16 mouse cellular contexts compared by ENCODE assay signal in genomic region chr5:121902809-121903745, GRCm38 (mm10). TPM values are rescaled to one million over a fixed set of nuclear protein-coding genes. Genes with fewer than 3 reads are reported as not detected.
DNase-seq lines count a peak whose midpoint lies in the region; ATAC-seq lines count a peak whose summit lies in the region.
"Had no signal": no experiment of that assay in that cellular context is flagged by ENCODE, and none has a peak within 500 bp of the region (broad histone marks: within the 10 kb centered on the region; RNA-seq: fewer than 3 reads in every experiment).

No protein-coding gene starts in this region.

- no peak for ATAC-seq in neural tube, embryonic 13.5 days (ENCODE audit: low read depth)
- ATAC-seq in neural tube, embryonic 15.5 days (ENCODE audit: low FRiP score) = no peak
- no peak for ATAC-seq in granulocyte monocyte progenitor cell, adult 5-6 weeks (replicated peaks; ENCODE audit: poor library complexity, severe bottlenecking)
- ATAC-seq in intestine, embryonic 16.5 days = no peak
- ATAC-seq: inflammation-experienced regulatory T-cells, adult 6 months had no signal

- DNase-seq in hindbrain, embryonic 10.5 days (ENCODE audit: low spot score) = no peak
- DNase-seq in midbrain, embryonic 10.5 days (ENCODE audit: low spot score) = no peak
- no peak for DNase-seq in lung, postnatal 25 days (ENCODE audit: low spot score)
- no peak for DNase-seq in heart, embryonic 10.5 days (ENCODE audit: low spot score)
- DNase-seq: adrenal gland, adult 8-10 months; B cell, adult 2 months; gastrocnemius, postnatal 10 days; right cerebral cortex, postnatal 14 days had no signal

- peaks cover 22% of the 10 kb centered on the region for H3K4me1 ChIP-seq in neural tube, embryonic 13.5 days (replicated peaks)
- peaks cover 7% of the 10 kb centered on the region; the same call in 1 of the 2 replicates for H3K4me1 ChIP-seq in neural tube, embryonic 15.5 days
- peaks cover 28% of the 10 kb centered on the region for H3K4me1 ChIP-seq in hindbrain, embryonic 10.5 days (replicated peaks)
- H3K4me1 ChIP-seq in midbrain, embryonic 10.5 days = peaks cover 22% of the 10 kb centered on the region
- no peaks in the 10 kb centered on the region for H3K4me1 ChIP-seq in intestine, embryonic 16.5 days (ENCODE audit: control insufficient read depth, insufficient read depth, low read length)
- peaks cover 10% of the 10 kb centered on the region for H3K4me1 ChIP-seq in heart, embryonic 10.5 days
- H3K4me1 ChIP-seq: heart, embryonic 15.5 days; lung, embryonic 15.5 days had no signal

- H3K36me3 ChIP-seq in neural tube, embryonic 13.5 days = no peaks in the 10 kb centered on the region
- no peaks in the 10 kb centered on the region for H3K36me3 ChIP-seq in neural tube, embryonic 15.5 days
- no peaks in the 10 kb centered on the region for H3K36me3 ChIP-seq in hindbrain, embryonic 10.5 days
- H3K36me3 ChIP-seq in midbrain, embryonic 10.5 days = no peaks in the 10 kb centered on the region
- H3K36me3 ChIP-seq in intestine, embryonic 16.5 days (ENCODE audit: control insufficient read depth, insufficient read depth, low read length) = no peaks in the 10 kb centered on the region
- H3K36me3 ChIP-seq in heart, embryonic 10.5 days = no peaks in the 10 kb centered on the region
- H3K36me3 ChIP-seq: heart, embryonic 15.5 days; lung, embryonic 15.5 days had no signal

- H3K4me3 ChIP-seq in neural tube, embryonic 13.5 days = no peak overlapping the region
- no peak overlapping the region for H3K4me3 ChIP-seq in neural tube, embryonic 15.5 days (replicated peaks)
- H3K4me3 ChIP-seq in hindbrain, embryonic 10.5 days = no peak overlapping the region
- no peak overlapping the region for H3K4me3 ChIP-seq in midbrain, embryonic 10.5 days
- no peak overlapping the region for H3K4me3 ChIP-seq in intestine, embryonic 16.5 days (ENCODE audit: low read length)
- no peak overlapping the region for H3K4me3 ChIP-seq in heart, embryonic 10.5 days
- H3K4me3 ChIP-seq: heart, embryonic 15.5 days; lung, embryonic 15.5 days; megakaryocyte, embryonic 14.5 days had no signal

- 33% methylated on average over 23 of the region's 23 CpGs for WGBS in neural tube, embryonic 13.5 days
- WGBS in neural tube, embryonic 15.5 days = 24% methylated on average over 23 of the region's 23 CpGs
- 52% methylated on average over 23 of the region's 23 CpGs for WGBS in hindbrain, embryonic 10.5 days
- 70% methylated on average over 23 of the region's 23 CpGs for WGBS in midbrain, embryonic 10.5 days
- WGBS in intestine, embryonic 16.5 days = 72% methylated on average over 23 of the region's 23 CpGs
- 61% methylated on average over 23 of the region's 23 CpGs for WGBS in heart, embryonic 10.5 days

- no peaks in the 10 kb centered on the region for H3K9me3 ChIP-seq in neural tube, embryonic 13.5 days
- no peaks in the 10 kb centered on the region for H3K9me3 ChIP-seq in neural tube, embryonic 15.5 days (replicated peaks)
- H3K9me3 ChIP-seq in hindbrain, embryonic 10.5 days = no peaks in the 10 kb centered on the region
- H3K9me3 ChIP-seq in midbrain, embryonic 10.5 days (replicated peaks) = no peaks in the 10 kb centered on the region
- no peaks in the 10 kb centered on the region for H3K9me3 ChIP-seq in intestine, embryonic 16.5 days (ENCODE audit: control insufficient read depth, low read length)
- H3K9me3 ChIP-seq in heart, embryonic 10.5 days = no peaks in the 10 kb centered on the region
- H3K9me3 ChIP-seq: heart, embryonic 15.5 days; lung, embryonic 15.5 days; megakaryocyte, embryonic 14.5 days had no signal

- H3K27me3 ChIP-seq in neural tube, embryonic 13.5 days = no peaks in the 10 kb centered on the region
- H3K27me3 ChIP-seq in neural tube, embryonic 15.5 days (replicated peaks) = no peaks in the 10 kb centered on the region
- H3K27me3 ChIP-seq in hindbrain, embryonic 10.5 days (ENCODE audit: insufficient read depth, poor library complexity, severe bottlenecking) = 0 out of 2 replicates have a peak, but pooled peaks cover 2% of the 10 kb centered on the region
- H3K27me3 ChIP-seq in midbrain, embryonic 10.5 days (ENCODE audit: low read depth, poor library complexity, severe bottlenecking) = no peaks in the 10 kb centered on the region
- no peaks in the 10 kb centered on the region for H3K27me3 ChIP-seq in intestine, embryonic 16.5 days (replicated peaks; ENCODE audit: control insufficient read depth, insufficient read depth, low read length)
- H3K27me3 ChIP-seq in heart, embryonic 10.5 days (ENCODE audit: insufficient read depth, poor library complexity, severe bottlenecking) = 0 out of 2 replicates have a peak, but pooled peaks cover 9% of the 10 kb centered on the region
- H3K27me3 ChIP-seq: heart, embryonic 15.5 days; lung, embryonic 15.5 days had no signal

- H3K4me2 ChIP-seq in neural tube, embryonic 13.5 days = no peak overlapping the region
- H3K4me2 ChIP-seq in neural tube, embryonic 15.5 days = no peak overlapping the region
- no peak overlapping the region for H3K4me2 ChIP-seq in intestine, embryonic 16.5 days (ENCODE audit: low read depth, low read length)
- H3K4me2 ChIP-seq: heart, embryonic 15.5 days; lung, embryonic 15.5 days had no signal

- peak overlapping the region; percentile 5; the same call in 1 of the 2 replicates for H3K9ac ChIP-seq in neural tube, embryonic 13.5 days
- H3K9ac ChIP-seq in neural tube, embryonic 15.5 days (replicated peaks) = no peak overlapping the region
- H3K9ac ChIP-seq in intestine, embryonic 16.5 days (ENCODE audit: low read depth, low read length) = no peak overlapping the region
- H3K9ac ChIP-seq: heart, embryonic 15.5 days; lung, embryonic 15.5 days had no signal

- H3K27ac ChIP-seq in neural tube, embryonic 13.5 days (replicated peaks) = peak overlapping the region; percentile 46
- H3K27ac ChIP-seq in neural tube, embryonic 15.5 days (replicated peaks) = no peak overlapping the region
- H3K27ac ChIP-seq in hindbrain, embryonic 10.5 days = peak overlapping the region; percentile 75
- peak overlapping the region; percentile 35 for H3K27ac ChIP-seq in midbrain, embryonic 10.5 days (replicated peaks)
- H3K27ac ChIP-seq in intestine, embryonic 16.5 days (ENCODE audit: low read length) = no peak overlapping the region
- no peak overlapping the region for H3K27ac ChIP-seq in heart, embryonic 10.5 days
- H3K27ac ChIP-seq: heart, embryonic 15.5 days; lung, embryonic 15.5 days had no signal

RNA-seq across cellular contexts. Expression of gene Pheta1, which starts 54.3 kb away (rescaled TPM):
- 41.1 and 41.5 TPM in 2 replicates for polyA plus RNA-seq in neural tube, embryonic 13.5 days (2015; fragmentation: Nextera tagmentation; extraction: Ambion mirVana)
- polyA plus RNA-seq in neural tube, embryonic 15.5 days (2015; fragmentation: Nextera tagmentation; extraction: Ambion mirVana) = 33.0 and 34.7 TPM in 2 replicates
- polyA plus RNA-seq in hindbrain, embryonic 10.5 days (2016; fragmentation: Nextera tagmentation; extraction: Ambion mirVana) = 44.8 and 54.5 TPM in 2 replicates
- polyA plus RNA-seq in midbrain, embryonic 10.5 days (2016; fragmentation: Nextera tagmentation; extraction: Ambion mirVana) = 46.7 and 52.9 TPM in 2 replicates
- 0.62 and 2.6 TPM in 2 replicates for total RNA-seq in granulocyte monocyte progenitor cell, adult 5-6 weeks (2014; fragmentation: Nextera tagmentation)
- 1.1 and 2.2 TPM in 2 replicates for total RNA-seq in granulocyte monocyte progenitor cell, adult 5-6 weeks (2017)
- polyA plus RNA-seq in intestine, embryonic 16.5 days (2015; fragmentation: Nextera tagmentation; extraction: Ambion mirVana) = 38.1 and 44.6 TPM in 2 replicates
- 20.1 and 32.4 TPM in 2 replicates for polyA plus RNA-seq in heart, embryonic 10.5 days (2016; fragmentation: Nextera tagmentation; extraction: Ambion mirVana)

Comparison
In these comparisons a context has a peak if more than half of its experiments do, and no peak if none do; other contexts are left out.
1. H3K27ac ChIP-seq: peak in neural tube, embryonic 13.5 days (single experiment), hindbrain, embryonic 10.5 days (single experiment) and midbrain, embryonic 10.5 days (single experiment); none in neural tube, embryonic 15.5 days (single experiment), intestine, embryonic 16.5 days (single experiment) and heart, embryonic 10.5 days (single experiment).